Mouse (Mus musculus) left cerebral cortex, adult 9 months (tissue): ENCODE data around the gene Foxm1.
A peak's percentile ranks its signal among the peaks of the same experiment; 100 is the strongest.

Source experiments
- DNase-seq, 2 experiments: peaks; one replicate each; pipeline ENCODE4 v3.0.0; 2022; ENCODE audit warnings: low spot score in 2 of 2

Foxm1 gene

GRCm38 (mm10) chr6:128362381-128363006, at the start of gene Foxm1, which contains the start of gene Rhno1:
Gene Foxm1, plus strand, starts transcription at chr6:128362967.
Gene Rhno1, minus strand, starts transcription at chr6:128362911.
- DNase-seq = peak in 1 of 2 experiments; percentile 72

DNA sequence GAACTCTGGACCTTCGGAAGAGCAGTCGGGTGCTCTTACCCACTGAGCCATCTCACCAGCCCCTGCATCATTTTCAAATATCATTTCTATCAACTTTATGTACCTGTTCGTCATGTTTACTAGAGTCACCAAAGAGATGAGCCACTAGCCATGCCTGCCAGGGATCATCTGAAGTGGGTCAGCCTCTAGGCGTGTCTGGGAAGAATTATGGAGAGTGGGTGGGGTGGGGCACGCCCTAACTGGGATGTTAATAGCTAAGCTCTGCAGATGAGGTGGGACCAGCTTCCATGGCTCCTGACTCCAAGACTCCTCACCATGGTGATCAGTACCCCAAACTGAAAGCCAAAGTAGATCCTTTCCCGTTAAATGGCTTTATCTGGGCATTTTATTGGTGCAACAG, 48.0 kb upstream of the Foxm1 start:
- DNase-seq = no peak

DNA sequence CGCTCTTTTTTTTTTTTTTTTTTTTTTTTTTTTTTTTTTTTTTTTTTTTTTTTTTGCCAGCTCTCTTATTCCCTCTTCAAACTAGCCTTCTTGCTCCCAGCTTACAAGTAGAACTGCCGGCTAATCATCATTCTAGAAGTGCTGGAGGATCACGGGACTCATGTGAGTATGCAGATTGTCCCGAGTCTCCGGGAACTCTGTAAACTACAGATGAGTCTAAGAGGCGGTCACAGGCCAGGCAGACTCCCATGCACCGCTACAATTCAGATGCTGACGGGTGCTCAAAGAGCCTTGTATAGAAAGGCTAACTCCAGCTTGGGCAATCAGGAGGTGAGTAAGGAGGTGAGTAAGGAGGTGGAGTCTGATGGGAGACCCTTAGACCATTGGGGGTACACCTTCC, 47.2 kb upstream of the Foxm1 start:
- DNase-seq = no peak

GRCm38 (mm10) chr6:128318317-128318716, 44.5 kb upstream of the Foxm1 start:
- DNase-seq = peak in 1 of 2 experiments; percentile 84

DNA sequence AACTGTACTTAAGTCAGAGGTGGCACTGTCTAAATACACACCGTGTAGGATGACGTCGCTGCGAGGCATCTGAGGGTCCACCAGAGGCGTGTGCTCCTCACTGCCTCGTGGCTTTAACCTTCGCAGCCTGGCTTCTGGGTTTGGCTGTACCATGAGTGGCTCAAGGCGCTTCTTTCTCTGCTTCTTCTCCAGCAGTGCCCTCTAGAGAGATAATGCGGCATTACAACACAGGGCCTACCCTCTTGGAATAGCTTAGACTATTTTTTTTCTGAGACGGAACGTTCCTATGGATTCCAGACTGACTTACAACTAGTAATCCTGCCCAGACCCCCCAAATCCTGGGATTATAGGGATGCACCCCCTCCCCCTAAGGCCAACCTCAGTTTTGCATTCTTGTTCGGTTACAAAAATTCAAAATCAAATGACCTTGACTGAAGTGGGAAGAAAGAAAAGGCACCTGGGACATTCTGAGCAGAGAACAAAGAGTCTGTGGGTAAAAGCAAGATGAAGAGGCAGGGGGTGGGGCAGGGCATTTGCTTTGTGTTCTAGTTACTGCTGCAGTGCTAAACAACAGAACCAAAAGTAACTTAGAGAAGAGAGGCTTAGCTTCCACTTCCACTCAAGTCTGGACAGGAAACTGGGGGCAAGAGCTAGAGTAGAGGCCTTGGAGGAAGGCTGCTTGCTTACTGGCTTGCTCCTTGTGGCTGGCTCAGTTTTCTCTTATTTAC, 28.2 kb upstream of the Foxm1 start:
- DNase-seq = peak in 1 of 2 experiments; percentile 84

- DNase-seq = no peak
These were observed 25.3 kb upstream of the Foxm1 start for GRCm38 (mm10) chr6:128337467-128337866.

GRCm38 (mm10) chr6:128338876-128339275, 23.9 kb upstream of the Foxm1 start:
- no peak for DNase-seq

DNA sequence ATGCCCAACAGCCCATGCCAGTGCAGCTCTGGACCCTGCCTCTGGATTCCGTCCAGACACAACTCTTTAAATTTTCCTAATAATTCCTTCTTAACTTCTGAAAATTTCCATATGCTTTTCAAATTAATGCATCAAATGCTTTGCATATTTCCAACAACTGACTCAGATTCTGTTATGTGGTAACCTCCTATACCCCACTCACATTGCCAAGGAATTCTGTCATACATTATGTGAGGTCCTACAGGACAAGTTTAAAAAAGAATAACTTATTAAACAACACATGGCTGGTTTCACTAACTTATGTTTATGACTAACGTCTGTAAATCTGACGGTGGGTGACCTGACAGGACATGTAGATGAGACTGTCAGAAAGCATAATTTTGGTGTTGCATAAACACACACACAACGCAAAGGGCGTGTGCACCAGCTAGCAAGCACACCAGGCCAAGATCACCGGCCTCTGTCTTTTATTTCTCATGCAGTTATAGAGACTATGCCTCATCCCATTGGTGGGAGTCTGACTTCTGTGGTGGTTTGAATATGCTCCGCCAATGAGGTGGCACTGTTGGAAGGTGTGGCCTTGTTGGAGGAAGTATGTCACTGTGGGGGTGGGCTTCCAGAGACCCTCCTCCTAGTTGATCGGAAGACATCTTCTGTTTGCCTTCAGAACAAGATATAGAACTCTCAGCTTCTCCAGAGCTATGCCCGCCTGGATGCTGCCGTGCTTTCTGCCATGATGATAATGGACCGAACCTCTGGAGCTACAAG, 20.6 kb upstream of the Foxm1 start:
- DNase-seq = no peak

DNA sequence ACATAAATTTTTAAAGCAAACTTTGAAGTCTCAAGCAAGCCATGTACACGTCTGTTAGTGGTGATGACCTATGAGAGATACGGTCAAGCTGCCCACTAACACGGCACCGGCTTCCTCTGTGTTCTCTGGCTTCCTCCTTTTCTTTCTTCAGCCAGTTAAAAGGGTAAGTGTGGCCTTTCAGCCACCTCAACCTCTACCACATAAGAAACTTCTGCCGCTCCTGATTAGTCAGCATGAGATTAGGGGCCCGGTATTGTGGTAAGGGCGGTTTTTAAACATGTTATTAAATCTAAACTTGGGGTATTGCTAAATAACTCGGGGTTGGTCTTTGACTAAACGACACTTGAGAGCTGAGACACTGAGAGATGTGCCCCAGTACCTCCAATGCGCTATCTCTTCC, 17.1 kb upstream of the Foxm1 start:
- no peak for DNase-seq

- no peak for DNase-seq
These were observed 16.0 kb upstream of the Foxm1 start for GRCm38 (mm10) chr6:128346782-128347181.

GRCm38 (mm10) chr6:128349711-128350110, 13.1 kb upstream of the Foxm1 start:
- peak in 1 of 2 experiments; percentile 40 for DNase-seq

DNA sequence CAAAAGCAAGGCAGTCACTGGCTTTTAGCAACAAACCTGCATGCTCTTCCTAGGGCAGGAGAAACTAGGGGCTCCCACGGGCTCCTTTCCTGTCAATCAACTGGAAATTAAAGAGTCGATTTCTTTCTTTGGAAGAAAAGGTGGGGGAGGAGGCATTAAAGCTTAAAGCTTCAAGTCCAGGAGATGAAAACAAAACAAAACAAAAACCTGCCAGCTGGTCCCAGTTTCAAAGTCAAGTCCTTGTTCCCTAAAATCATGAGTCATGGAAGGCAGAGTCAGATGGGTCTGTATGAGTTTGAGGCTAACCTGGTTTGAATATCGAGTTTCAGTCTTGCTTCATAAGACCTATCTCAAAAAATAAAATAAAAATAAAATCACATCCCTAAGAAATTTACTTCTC, 8.6 kb upstream of the Foxm1 start:
- DNase-seq = no peak

DNA sequence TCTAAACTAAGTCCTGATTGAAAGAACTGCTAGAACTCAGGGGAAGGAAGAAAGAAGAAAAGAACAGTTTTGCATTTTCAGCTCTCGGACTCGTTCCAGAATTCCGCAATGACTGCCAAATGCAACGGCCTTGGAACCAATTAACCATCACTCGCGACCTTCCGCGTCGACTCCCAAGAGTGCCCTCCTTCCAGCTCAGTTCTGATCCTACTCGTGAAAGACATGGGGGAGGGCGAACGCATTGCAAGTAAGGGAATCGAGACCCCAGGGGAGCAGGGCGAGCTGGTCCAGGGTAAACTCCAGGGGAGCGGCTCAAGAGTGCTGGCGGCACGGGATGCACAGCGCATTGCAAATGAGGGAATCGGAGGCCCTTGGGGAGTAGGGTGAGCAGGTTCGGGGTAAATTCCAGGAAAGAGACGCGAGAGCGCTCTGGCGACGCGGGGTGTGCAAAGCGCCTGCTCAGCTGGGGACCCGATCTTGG, 7.5 kb upstream of the Foxm1 start:
- peak in 1 of 2 experiments; percentile 56 for DNase-seq

DNA sequence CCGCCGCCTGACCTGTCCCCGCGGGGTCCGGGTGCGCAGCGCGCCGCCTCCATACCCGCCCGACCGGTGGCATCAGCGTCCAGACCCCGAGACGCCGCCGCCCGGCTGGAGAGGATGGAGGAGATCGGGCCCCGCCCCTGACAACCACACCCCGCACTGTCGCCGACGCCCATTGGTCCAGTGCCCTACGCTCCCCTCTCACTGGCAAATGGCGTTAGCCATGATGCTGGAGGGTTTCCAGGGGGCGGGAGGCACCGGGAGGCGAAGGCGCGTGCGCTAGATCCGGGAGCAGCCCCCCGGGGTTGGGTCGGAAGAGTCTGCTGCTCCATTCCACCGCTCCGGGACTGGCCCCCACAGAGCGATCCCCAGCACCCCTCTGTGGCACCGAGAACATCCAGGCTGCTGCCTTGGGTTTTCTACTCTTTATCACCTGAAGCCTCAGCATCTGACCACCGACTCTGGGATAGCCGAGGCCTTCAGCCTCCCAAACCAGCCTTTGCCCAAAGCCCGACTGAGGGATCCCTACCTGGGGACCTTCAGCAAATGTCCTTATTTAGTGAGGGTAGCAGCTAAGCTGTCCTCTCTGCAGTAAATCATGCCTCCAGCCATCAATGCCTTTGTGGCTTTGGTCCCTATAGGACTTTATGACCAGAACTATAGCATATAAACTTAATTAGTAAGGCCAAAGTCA, 6.9 kb upstream of the Foxm1 start, which contains the start of gene Tulp3:
TSS of gene Tulp3 (minus strand) at position 126 of the 691 bp plus-strand sequence.
- DNase-seq = peak; percentile 90 to 97

DNA sequence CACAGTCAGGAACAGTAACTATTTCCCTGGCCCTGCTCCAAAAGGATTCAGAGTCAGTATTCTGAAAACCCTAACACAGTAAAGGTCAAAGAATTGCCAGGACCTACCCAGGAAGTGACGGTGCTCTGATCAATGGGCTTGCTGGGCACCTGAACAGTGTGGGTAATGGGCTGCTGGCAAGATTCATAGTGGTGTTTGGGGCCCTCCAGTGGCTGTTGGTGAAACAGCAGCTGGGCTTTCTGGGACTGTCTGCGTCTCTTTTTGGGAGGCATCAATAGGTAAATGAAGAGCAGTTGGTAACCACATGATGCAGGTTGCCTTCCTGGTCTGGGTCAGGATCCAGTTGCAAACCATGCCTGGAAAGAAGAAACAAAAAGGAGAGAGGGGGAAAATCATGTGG, 3.8 kb upstream of the Foxm1 start:
- DNase-seq = peak in 1 of 2 experiments; percentile 82

DNA sequence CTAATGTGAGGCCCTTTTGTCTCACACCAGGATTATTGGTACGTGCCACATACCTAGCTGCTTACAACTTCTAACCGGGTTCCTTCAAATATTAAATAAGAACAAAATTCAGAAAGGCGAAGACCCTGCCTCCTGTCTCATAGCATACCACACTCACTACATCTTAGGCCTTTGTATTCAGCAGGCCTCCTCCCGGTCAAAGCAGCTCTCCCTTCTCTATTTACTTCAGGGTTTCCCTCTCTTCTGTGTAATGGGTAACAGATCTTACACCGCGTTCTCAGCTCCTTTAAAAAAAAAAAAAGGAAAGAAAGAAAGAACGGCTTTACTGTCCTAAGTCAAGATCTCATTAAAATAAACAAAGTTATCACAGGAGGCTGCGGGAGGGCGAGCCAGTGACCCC, 866 bp upstream of the Foxm1 start:
- DNase-seq = no peak

GRCm38 (mm10) chr6:128363007-128363825, 449 bp downstream of the Foxm1 start:
- no peak for DNase-seq

DNA sequence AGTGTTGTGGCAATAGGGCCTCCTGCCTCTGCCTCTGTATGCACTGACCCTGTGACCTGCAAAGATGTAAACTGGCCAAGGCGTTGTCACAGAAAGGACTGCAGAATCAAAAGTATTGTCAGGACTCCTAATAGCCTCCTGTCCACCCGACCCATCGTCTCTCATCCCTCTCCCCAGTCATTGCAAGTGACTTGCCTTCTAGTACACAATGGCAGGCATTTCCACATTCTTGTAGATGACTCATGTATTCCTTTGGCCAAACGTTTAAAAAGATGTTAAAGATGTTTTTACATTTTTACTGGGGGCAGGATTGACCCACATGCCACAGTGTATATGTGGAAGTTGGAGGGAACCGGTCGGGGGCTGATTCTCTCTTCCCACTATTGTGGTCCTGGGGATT, 2.0 kb downstream of the Foxm1 start:
- DNase-seq = no peak

DNA sequence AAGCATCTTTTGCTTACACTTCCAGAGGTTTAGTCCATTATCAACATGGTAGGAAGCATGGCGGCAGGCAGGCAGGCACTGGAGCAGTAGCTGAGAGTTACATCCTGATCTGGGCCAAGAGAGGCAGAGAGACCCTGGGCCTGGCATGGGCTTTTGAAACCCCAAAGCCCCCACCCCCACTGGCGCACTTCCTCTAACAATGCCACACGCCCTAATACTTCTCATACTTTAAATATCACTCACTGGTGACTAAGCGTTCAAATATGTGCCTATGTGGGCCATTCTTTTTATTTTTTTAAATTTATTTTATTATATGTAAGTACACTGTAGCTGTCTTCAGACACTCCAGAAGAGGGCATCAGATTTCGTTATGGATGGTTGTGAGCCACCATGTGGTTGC, 3.7 kb downstream of the Foxm1 start:
- DNase-seq = no peak

DNA sequence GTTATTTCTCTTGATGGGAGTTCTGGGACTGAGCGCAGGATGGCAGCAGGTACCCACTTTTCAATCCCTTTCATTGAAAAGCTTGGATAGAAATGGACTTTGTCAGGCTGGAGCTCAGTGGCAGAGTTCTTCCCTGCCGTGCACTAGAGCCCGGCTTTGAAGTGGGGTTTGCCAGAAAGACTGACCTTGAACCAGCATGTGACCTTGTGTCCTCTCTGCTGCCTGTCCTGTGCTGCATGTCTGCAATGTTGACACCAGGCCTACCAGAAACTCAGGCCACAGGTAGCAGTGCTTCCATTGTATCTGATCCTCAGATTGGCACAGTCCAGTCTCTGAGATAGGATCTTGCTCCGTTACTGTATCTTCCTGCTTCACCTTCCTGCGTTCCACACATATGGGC, 7.3 kb downstream of the Foxm1 start:
- DNase-seq = no peak

DNA sequence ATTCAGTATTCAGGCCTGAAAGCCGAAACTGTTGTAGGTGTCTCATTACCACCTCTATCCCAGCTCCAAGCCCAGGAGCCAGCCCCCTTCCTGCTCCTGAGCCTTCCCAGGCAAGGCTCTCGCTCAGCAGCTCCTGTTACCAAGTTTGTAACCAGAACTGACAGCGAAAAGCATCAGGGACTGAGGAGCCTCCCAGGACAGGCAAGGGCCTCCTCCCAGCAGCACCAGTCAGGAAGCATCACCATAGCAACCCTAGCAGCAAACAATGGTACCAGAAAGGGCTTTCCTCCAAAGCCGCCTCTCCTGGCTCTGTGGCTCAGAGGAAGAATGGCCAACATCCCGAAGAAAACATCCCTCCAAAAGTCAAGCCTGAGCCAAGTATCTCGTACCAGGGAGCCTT, 12.4 kb downstream of the Foxm1 start, which contains the start of the genes Tex52 and Gm44596:
TSS of gene Tex52 (plus strand) at position 265 of the 400 bp plus-strand sequence.
TSS of gene Gm44596 (plus strand) at position 312 of the 400 bp plus-strand sequence.
- DNase-seq = peak in 1 of 2 experiments; percentile 52
